9 mouse cellular contexts compared by ENCODE assay signal in the genomic region with DNA sequence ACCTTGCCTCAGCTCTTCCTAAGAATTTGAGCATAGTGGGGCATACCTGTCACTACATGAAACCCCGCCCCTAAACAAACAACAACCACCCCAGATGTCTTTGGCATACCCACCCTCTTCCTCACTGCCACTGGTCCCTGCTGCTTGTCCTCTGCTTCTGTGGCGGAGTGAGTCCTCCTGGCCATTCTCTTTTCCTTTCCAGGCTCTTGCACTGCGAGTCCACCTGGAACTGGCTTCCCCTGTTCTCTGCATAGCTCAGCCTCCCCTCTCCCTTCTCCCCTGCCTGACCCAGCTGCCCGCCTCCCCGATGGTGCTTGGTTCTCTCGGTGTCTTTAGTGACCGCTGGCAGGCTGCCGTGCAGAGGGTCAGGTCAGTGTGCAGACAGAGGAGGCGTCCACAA. TPM values are rescaled to one million over a fixed set of nuclear protein-coding genes. Genes with fewer than 3 reads are reported as not detected.
DNase-seq lines count a peak whose midpoint lies in the region; ATAC-seq lines count a peak whose summit lies in the region.
"Had no signal": no experiment of that assay in that cellular context is flagged by ENCODE, and none has a peak within 500 bp of the region (broad histone marks: within the 10 kb centered on the region; RNA-seq: fewer than 3 reads in every experiment).

No protein-coding gene starts in this region.

- ATAC-seq in neural tube, embryonic 11.5 days (ENCODE audit: insufficient read depth, low FRiP score, low TSS enrichment), result peak; percentile 1; the same call in 1 of the 2 replicates
- no peak for ATAC-seq in liver, embryonic 15.5 days (ENCODE audit: insufficient read depth)

- peak overlapping the region; percentile 81 for H3K4me2 ChIP-seq in neural tube, embryonic 11.5 days (ENCODE audit: low read depth)
- peak overlapping the region; percentile 96 for H3K4me2 ChIP-seq in liver, embryonic 15.5 days

- H3K36me3 ChIP-seq in neural tube, embryonic 11.5 days (ENCODE audit: control insufficient read depth, insufficient read depth, low read length), result peaks cover 5% of the 10 kb centered on the region
- peaks cover 25% of the 10 kb centered on the region for H3K36me3 ChIP-seq in liver, embryonic 15.5 days (replicated peaks)

- no peak overlapping the region for H3K9ac ChIP-seq in neural tube, embryonic 11.5 days (ENCODE audit: low read length)
- H3K9ac ChIP-seq in liver, embryonic 15.5 days, result no peak overlapping the region

- peak; percentile 54 for DNase-seq in cerebellum, adult 11-12 months
- no peak for DNase-seq in cerebellum, postnatal 36 days
- DNase-seq in neural tube, embryonic 11.5 days (ENCODE audit: low spot score), result no peak
- DNase-seq in neural tube, embryonic 10.5 days (ENCODE audit: extremely low spot score, low spot score), result no peak
- no peak for DNase-seq in urinary bladder, postnatal 36 days (ENCODE audit: low spot score in 2 of 2)
- DNase-seq in adrenal gland, adult 8-10 months, result no peak
- DNase-seq in layer of hippocampus, postnatal 36 days, result no peak
- DNase-seq: kidney, adult 8-10 months had no signal

- peaks cover 5% of the 10 kb centered on the region; the same call in 1 of the 2 replicates for H3K4me1 ChIP-seq in neural tube, embryonic 11.5 days (ENCODE audit: control insufficient read depth, insufficient read depth, low read length)
- H3K4me1 ChIP-seq in liver, embryonic 15.5 days (replicated peaks), result peaks cover 17% of the 10 kb centered on the region

- WGBS in neural tube, embryonic 11.5 days, result 92% methylated on average over 9 of the region's 9 CpGs
- 77% methylated on average over 9 of the region's 9 CpGs for WGBS in liver, embryonic 15.5 days (ENCODE audit: insufficient replicate concordance)

- no peaks in the 10 kb centered on the region for H3K9me3 ChIP-seq in neural tube, embryonic 11.5 days (ENCODE audit: control insufficient read depth, low read length)
- H3K9me3 ChIP-seq in liver, embryonic 15.5 days (replicated peaks), result no peaks in the 10 kb centered on the region

- H3K27ac ChIP-seq in neural tube, embryonic 11.5 days (ENCODE audit: low read depth, low read length), result no peak overlapping the region
- no peak overlapping the region for H3K27ac ChIP-seq in liver, embryonic 15.5 days (replicated peaks)

- H3K27me3 ChIP-seq in neural tube, embryonic 11.5 days (ENCODE audit: control insufficient read depth, insufficient read depth, low read length), result no peaks in the 10 kb centered on the region
- H3K27me3 ChIP-seq in liver, embryonic 15.5 days, result no peaks in the 10 kb centered on the region

- H3K4me3 ChIP-seq in neural tube, embryonic 11.5 days (ENCODE audit: low read depth, low read length), result no peak overlapping the region
- H3K4me3 ChIP-seq in liver, embryonic 15.5 days (replicated peaks), result peak overlapping the region; percentile 77

RNA-seq across cellular contexts. Expression of a gene that starts 1.0 kb away (rescaled TPM):
- 64.7 and 69.8 TPM in 2 replicates for polyA plus RNA-seq in neural tube, embryonic 11.5 days (2014; fragmentation: Nextera tagmentation; extraction: Ambion mirVana)
- 31.6 and 35.2 TPM in 2 replicates for polyA plus RNA-seq in liver, embryonic 15.5 days (2015; fragmentation: Nextera tagmentation; extraction: Ambion mirVana)
- total RNA-seq in adrenal gland, adult 8-10 months (2022), result 10 to 100 TPM; 72.6 to 87.3 (median 82.3) TPM
- total RNA-seq in layer of hippocampus, postnatal 36 days (2021), result 10 to 100 TPM; 30.1 to 34.7 TPM

RNA-seq across cellular contexts. Expression of a gene that starts 6.5 kb away (rescaled TPM):
- polyA plus RNA-seq in neural tube, embryonic 11.5 days (2014; fragmentation: Nextera tagmentation; extraction: Ambion mirVana), result 3.7 and 4.9 TPM in 2 replicates
- polyA plus RNA-seq in liver, embryonic 15.5 days (2015; fragmentation: Nextera tagmentation; extraction: Ambion mirVana), result 35.3 and 37.3 TPM in 2 replicates
- total RNA-seq in adrenal gland, adult 8-10 months (2022), result 10 to 100 TPM; 54.3 to 91.2 (median 67.9) TPM
- total RNA-seq in layer of hippocampus, postnatal 36 days (2021), result 1 to 10 TPM; 3.0 to 5.8 TPM

RNA-seq across cellular contexts. Expression of a gene that starts 14.9 kb away (rescaled TPM):
- polyA plus RNA-seq in neural tube, embryonic 11.5 days (2014; fragmentation: Nextera tagmentation; extraction: Ambion mirVana), result 0.24 TPM in 1 of 2 replicates, not detected in the other
- polyA plus RNA-seq in liver, embryonic 15.5 days (2015; fragmentation: Nextera tagmentation; extraction: Ambion mirVana), result 0.50 and 0.94 TPM in 2 replicates
- total RNA-seq in adrenal gland, adult 8-10 months (2022), result 1 to 10 TPM; 5.1 to 7.0 (median 5.8) TPM
- not detected for total RNA-seq in layer of hippocampus, postnatal 36 days (2021)

RNA-seq across cellular contexts. Expression of a gene that starts 18.2 kb away (rescaled TPM):
- 0.16 TPM in 1 of 2 replicates, not detected in the other for polyA plus RNA-seq in neural tube, embryonic 11.5 days (2014; fragmentation: Nextera tagmentation; extraction: Ambion mirVana)
- polyA plus RNA-seq in liver, embryonic 15.5 days (2015; fragmentation: Nextera tagmentation; extraction: Ambion mirVana), result 0.06 and 0.14 TPM in 2 replicates
- total RNA-seq in adrenal gland, adult 8-10 months (2022), result not detected
- total RNA-seq in layer of hippocampus, postnatal 36 days (2021), result not detected

RNA-seq across cellular contexts. Expression of a gene that starts 22.6 kb away (rescaled TPM):
- polyA plus RNA-seq in neural tube, embryonic 11.5 days (2014; fragmentation: Nextera tagmentation; extraction: Ambion mirVana), result not detected in 2 replicates
- polyA plus RNA-seq in liver, embryonic 15.5 days (2015; fragmentation: Nextera tagmentation; extraction: Ambion mirVana), result 0.09 TPM in 1 of 2 replicates, not detected in the other
- 1 to 10 TPM in 1 of 4 experiments, under 1 TPM in 3; 0.40 to 1.3 (median 0.49) TPM for total RNA-seq in adrenal gland, adult 8-10 months (2022)
- not detected for total RNA-seq in layer of hippocampus, postnatal 36 days (2021)

Comparison
In these comparisons a context has a peak if more than half of its experiments do, and no peak if none do; other contexts are left out.
1. RNA of a gene that starts 6.5 kb away (total RNA-seq): 54.3 to 91.2 TPM in adrenal gland, adult 8-10 months; 3.0 to 5.8 TPM in layer of hippocampus, postnatal 36 days; every median in the first group is over 4 times any median in the second.
2. RNA of a gene that starts 14.9 kb away (total RNA-seq): 5.1 to 7.0 TPM in adrenal gland, adult 8-10 months; not detected in layer of hippocampus, postnatal 36 days; every median in the first group is over 4 times any median in the second.